Mouse (Mus musculus): Measurements from ENCODE around the gene Prnp.

DNA sequence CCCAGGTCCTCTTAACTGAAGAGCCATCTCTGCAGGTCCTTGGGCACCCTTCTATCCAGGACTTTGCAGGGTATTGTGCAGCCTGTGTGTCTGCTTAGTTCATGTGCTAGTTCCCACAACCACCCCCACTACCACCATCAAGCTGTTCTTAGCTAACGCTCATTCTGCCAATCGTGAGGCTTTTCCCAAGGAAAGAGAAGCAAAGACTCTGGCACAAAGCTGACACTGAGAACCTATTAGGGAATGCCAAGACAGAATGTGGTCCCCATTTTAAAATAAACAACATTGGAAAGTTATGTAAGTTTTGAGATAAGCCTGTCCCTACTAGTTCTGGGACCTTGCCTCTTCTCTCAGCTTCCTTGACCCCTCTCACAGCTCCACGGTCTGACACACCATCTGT lies 46.3 kb upstream of the Prnp start:
- no peak for TF ChIP-seq GATA1 (IDR thresholded peaks at IDR 0.05; ENCODE audit: borderline replicate concordance, low read length)
- no peak for TF ChIP-seq FLI1 (IDR thresholded peaks at IDR 0.05; ENCODE audit: low read length)

Measured in megakaryocyte, embryonic 14.5 days (primary cell).